Mouse (Mus musculus) retina, adult 2 months (tissue): ENCODE measurements around the gene Gtf3a.
A peak's percentile ranks its signal among the peaks of the same experiment; 100 is the strongest.
"Not testable (repeated sequence)": the region's sequence is repeated elsewhere in the genome, so short reads cannot be mapped to it uniquely, and the experiment has no call there.

Experiments used
- DNase-seq: peaks from one replicate; pipeline ENCODE4 v3.0.0-alpha.2; 2012; ENCODE audit warnings: low read depth, low spot score

Gtf3a gene

GRCm38 (mm10) chr5:146948508-146949088, at the start of gene Gtf3a:
Gtf3a (plus strand) TSS chr5:146948657.
- peak; percentile 85 for DNase-seq

GRCm38 (mm10) chr5:146900331-146900730, 48.1 kb upstream of the Gtf3a start:
- DNase-seq: no peak

GRCm38 (mm10) chr5:146901501-146901900, 47.0 kb upstream of the Gtf3a start:
- no peak for DNase-seq

- DNase-seq: peak; percentile 49
Measured at GRCm38 (mm10) chr5:146904404-146904803, 44.1 kb upstream of the Gtf3a start.

DNA sequence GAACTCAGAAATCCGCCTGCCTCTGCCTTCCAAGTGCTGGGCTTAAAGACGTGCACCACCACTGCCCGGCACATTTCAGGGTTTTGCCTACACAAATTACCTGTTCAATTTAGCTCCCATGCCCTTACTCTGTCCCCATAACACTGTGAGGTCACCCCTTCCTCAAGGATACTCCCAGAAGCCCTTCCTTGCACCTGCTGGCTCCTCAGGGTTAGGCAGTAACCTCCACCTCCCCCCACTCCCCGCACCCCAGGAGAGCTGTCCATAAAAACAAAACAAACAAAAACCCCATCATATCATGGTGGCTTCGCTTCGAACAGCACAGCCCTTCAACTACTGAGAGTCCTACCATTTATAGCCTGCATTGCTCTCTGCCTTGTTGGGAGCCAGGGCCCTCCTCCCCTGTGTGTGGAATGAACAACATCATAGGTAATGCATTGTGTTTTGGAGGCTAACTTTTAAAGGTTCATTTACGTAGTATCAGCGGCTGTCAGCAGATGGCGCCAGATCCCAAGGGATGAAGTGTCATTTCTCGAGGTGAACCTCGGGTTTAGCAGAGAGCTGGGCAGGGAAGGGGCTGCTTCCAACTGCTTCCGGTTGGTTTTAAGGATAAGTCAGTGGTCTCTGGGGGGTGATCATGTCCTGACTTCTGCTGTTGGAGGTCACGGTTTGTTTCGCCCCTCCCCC, 42.8 kb upstream of the Gtf3a start:
- peak; percentile 45 for DNase-seq

DNA sequence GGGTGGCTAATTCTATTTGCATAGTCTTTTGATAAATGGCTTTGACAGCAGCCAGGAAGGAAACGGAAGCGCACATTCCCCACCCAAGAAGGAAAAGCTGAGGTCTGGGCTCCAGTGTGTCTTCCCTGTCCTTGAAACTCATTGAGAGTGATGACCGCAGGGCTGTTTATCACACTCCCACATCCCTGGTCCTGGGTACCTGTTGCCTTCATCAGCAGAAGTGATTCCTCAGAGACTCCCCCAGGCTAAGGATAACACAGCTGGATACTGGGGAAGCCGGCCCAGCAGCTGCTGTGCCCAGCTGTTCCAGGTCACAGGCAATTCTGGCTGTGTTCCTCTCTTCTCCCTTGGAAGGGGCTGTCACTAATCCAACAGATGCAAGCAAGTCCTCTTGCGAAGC, 40.9 kb upstream of the Gtf3a start:
- no peak for DNase-seq

DNA sequence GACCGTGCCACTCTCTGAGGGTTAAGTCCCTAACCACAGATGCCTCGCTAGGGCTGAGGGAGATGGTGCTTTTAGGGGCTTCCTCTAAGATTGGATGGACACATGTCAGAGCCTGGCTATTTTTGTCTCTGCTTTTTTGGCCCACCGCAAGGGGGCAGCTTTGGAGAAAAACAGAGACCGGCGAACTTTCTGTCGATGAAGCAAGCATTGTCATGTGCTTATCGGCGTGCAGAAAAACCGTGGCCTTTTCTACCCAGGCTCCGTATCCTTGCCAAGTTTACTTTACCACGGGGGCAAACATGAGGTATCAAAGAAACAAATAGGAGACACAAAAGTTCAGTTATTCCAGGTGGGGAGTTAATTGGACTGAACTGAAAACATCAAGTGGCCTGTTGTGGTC, 39.8 kb upstream of the Gtf3a start:
- no peak for DNase-seq

GRCm38 (mm10) chr5:146912206-146912605, 36.3 kb upstream of the Gtf3a start:
- DNase-seq: no peak

DNA sequence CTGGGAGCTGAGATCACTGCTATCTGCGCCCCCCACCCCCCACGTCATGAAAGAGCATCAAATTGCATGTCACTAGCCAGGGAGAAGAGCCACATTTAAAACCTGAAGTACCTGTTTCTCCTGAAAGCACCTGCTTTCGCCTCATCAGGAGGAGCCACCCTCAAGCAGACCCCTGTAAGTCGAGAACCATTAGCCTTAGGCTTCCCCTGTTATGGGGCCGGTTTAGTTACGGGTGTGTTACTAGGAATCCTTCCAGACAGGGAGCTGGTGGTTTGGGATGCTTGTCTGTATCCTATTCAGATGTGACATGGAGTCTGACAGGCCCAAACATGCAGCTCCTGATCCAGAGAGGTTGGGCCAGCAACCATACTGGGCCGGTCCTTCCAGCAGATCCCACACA, 35.1 kb upstream of the Gtf3a start:
- DNase-seq: no peak

GRCm38 (mm10) chr5:146914088-146914766, 34.2 kb upstream of the Gtf3a start:
- peak; percentile 33 for DNase-seq

GRCm38 (mm10) chr5:146916273-146916672, 32.2 kb upstream of the Gtf3a start:
- no peak for DNase-seq

DNA sequence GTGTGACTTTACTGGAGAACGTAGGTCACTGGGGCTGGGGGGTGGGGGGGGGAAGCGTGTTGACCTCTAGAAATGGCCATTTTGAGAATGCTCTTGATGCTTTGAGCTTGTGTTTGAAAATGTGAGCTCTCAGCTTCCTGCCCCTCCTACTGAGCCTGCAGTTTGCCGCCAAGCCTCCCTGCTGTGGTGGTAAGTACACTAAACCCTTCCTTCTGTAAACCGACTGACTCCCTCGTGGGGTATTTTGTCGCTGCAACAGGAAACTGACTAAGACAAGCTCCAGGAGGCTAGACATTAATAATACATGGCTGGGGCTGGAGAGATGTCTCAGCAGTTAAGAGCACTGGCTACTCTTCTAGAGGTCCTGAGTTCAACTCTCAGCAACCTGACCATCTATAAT, 31.7 kb upstream of the Gtf3a start:
- DNase-seq: no peak

DNA sequence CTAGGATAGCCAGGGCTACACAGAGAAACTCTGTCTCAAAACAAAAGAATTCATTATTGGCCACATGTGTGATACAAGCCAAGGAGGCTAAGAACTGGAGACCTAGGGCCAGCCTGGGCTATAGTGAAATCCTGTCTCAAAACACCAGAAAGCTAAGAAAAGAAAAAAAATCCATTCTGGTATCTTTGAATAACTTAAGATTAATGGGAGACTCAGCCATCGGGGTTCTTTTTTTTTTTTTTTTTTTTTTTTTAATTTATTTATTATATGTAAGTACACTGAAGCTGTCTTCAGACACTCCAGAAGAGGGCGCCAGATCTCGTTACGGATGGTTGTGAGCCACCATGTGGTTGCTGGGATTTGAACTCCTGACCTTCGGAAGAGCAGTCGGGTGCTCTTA, 31.1 kb upstream of the Gtf3a start:
- DNase-seq: not testable (repeated sequence)

DNA sequence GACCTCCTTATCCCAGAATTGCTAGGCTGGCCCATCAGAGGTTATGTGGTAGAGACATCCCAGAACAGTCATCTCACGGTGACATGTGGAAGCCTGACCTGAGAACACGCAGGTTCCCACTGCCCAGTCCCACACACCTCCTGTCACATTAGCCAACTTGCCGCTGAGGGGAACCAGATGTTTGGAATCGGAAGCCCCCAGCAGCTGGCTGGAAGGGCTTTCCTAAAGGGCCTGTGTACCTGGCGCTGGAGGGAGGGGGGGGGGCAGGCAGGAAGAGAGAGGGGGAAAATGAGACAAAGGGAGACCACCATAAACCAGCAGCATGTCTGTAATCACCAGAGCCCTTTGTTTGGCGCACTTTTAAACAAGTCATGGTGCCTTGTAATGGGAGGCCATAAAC, 28.6 kb upstream of the Gtf3a start:
- no peak for DNase-seq

DNA sequence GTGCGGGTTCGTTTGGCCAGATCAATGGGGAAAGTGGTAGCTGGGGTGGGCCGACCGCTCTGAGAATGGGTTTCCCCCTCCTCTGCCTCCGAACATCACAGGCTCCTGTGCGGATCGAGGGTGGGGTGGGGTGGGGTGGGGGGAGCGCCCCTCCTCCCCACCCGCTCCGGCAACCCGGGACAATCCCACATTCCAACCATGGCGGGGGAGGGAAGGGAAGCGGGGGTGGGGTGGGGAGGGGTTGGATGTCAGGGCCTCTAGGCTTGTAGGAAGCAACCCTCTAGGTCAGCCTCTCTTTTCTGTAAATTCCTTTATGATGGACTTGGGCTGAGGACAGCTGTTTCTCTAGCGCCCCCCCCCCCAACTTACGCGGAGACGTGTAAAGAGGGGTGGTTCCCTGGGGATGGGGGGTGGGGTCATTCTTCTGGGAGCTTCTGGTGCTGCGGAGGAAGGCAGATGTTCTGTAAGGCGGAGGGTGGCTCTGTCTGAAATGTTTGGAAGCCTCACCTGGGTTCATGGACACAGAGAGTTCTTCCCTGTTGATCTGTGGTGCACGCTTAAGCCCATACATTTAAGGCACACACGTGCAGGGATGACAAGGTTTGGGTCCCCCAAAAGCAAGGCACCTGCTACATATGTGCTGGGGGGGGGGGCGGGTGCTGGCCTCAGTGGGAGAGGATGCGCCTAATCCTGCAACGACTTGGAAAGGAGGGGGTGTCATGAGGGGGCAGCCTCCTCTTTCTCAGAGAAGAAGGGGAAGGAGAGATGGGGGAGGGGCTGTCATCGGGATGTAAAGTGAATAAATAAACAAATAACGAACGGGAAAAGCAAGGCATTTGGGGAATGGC, 27.9 kb upstream of the Gtf3a start:
- DNase-seq: no peak

DNA sequence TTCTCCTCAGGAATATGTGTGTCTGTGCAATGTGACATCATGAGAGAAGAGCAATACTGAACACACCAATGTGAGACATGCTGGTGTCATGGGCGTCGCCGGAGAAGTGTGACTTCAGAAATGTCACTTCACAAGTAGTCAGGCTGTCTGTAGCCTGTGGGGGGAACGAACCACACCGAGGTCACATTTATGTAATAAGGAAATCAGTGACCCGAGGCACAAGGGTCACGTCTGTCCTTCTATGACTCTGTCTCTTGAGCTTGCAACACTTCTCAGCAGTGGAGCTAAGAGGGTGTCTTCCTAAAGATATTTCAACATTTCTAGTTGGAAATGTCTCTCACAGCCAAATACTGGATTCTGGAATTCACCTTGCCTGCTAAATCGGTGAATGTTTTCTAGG, 27.2 kb upstream of the Gtf3a start:
- DNase-seq: no peak

GRCm38 (mm10) chr5:146923547-146923946, 24.9 kb upstream of the Gtf3a start:
- DNase-seq: no peak

DNA sequence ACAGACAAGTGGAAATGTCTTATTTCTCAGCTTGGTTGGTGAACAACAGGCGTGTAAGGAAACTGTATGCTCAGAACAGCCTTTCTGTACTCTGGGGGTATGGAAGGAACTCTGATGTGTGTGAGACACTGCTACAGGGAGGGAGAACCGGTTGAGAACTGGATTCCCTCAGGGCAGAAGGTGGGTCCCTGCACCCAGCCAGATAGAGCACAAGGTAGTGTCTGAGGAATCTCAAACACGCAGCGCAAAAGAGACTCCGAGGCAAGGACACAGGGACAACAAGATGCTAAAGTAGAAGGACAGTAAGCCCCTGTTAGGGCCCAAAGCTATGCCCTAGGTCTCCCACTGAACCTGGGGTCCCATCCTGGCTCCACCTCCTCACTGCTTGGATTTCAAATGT, 21.8 kb upstream of the Gtf3a start:
- no peak for DNase-seq

GRCm38 (mm10) chr5:146931422-146931821, 17.0 kb upstream of the Gtf3a start:
- DNase-seq: no peak

- no peak for DNase-seq
Measured at GRCm38 (mm10) chr5:146931904-146932553, 16.4 kb upstream of the Gtf3a start.

DNA sequence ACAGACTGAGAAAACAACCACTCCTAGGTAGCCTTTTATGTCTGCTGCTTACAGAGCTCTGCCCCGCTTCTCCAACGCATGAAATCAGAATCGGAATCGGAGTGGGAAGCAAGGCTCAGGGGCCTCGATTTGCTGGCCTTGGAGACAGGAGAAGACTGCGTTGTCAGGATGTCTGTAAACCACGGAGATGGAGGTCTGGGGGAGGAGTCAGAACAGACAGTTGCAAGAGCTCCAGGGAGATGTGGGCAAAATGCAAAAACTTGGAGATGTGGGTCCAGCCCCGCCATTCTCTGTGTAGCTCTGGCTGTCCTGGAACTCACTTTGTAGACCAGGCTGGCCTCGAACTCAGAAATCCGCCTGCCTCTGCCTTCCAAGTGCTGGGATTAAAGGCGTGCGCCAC, 15.0 kb upstream of the Gtf3a start:
- no peak for DNase-seq
